Mouse (Mus musculus) liver, embryonic 14.5 days (tissue): ENCODE data around the gene Nfia. TPM values are rescaled to one million over a fixed set of nuclear protein-coding genes. Genes with fewer than 3 reads are reported as not detected.

Source experiments
- ATAC-seq: fragments of 200-750 bp; cut with Nextera tagmentation; 2 replicates; pipeline ENCODE4 v1.8.0; 2017; ENCODE audit warnings: moderate number of reproducible peaks, mild to moderate bottlenecking, moderate library complexity; ENCODE audit not compliant: insufficient read depth
- DNase-seq, 3 experiments: peaks; one replicate each; pipeline ENCODE4 v3.0.0-alpha.2; 2012 to 2013; ENCODE audit warnings: low read depth in 3 of 3, low spot score in 3 of 3
- H3K27ac ChIP-seq: fragments of 300-500 bp; sonication (generic); 2 replicates; pipeline ENCODE4 v1.5.1; 2014; ENCODE audit warnings: moderate library complexity, mild to moderate bottlenecking, control low read depth, inconsistent platforms
- H3K27me3 ChIP-seq: fragments of 300-500 bp; sonication (generic); 2 replicates; pipeline ENCODE4 v1.6.1; 2014; ENCODE audit warnings: mild to moderate bottlenecking, low read length, moderate library complexity; ENCODE audit not compliant: control insufficient read depth, insufficient read depth
- H3K36me3 ChIP-seq: fragments of 300-500 bp; sonication (generic); replicated peaks from 2 replicates; pipeline ENCODE4 v1.6.1; 2014; ENCODE audit warnings: low read depth; ENCODE audit not compliant: control insufficient read depth, insufficient read depth
- H3K4me1 ChIP-seq, 2 experiments: fragments of 200-500 bp in 1 of 2; fragments of 300-500 bp in 1 of 2; sonication (generic) in 1 of 2; replicated peaks; 2 replicates each; pipeline ENCODE4 v1.6.1; 2012 to 2014; ENCODE audit warnings: antibody characterized with exemption in 1 of 2, inconsistent platforms in 1 of 2, low read length in 1 of 2; ENCODE audit not compliant: control insufficient read depth in 2 of 2, insufficient read depth in 2 of 2
- H3K4me2 ChIP-seq: fragments of 300-500 bp; sonication (generic); 2 replicates; pipeline ENCODE4 v1.6.1; 2014; ENCODE audit warnings: low read depth, mild to moderate bottlenecking, control low read depth, moderate library complexity
- H3K4me3 ChIP-seq, 2 experiments: fragments of 200-500 bp in 1 of 2; fragments of 300-500 bp in 1 of 2; sonication (generic) in 1 of 2; 2 replicates each; pipeline ENCODE4 v1.5.1; 2012 to 2014; ENCODE audit warnings: low read depth in 2 of 2, low read length in 2 of 2, mild to moderate bottlenecking in 2 of 2, control low read depth in 1 of 2, inconsistent platforms in 1 of 2, moderate library complexity in 1 of 2; ENCODE audit not compliant: insufficient read depth in 1 of 2
- H3K9ac ChIP-seq: fragments of 300-500 bp; sonication (generic); replicated peaks from 2 replicates; pipeline ENCODE4 v1.6.1; 2014; ENCODE audit warnings: mild to moderate bottlenecking, control low read depth, moderate library complexity
- H3K9me3 ChIP-seq: fragments of 300-500 bp; sonication (generic); 2 replicates; pipeline ENCODE4 v1.6.1; 2016; ENCODE audit warnings: low read length, mixed read lengths; ENCODE audit not compliant: control insufficient read depth
- CTCF ChIP-seq: IDR thresholded peaks from 2 replicates; pipeline ENCODE4 v1.5.1; 2016; ENCODE audit warnings: antibody characterized with exemption, low read depth, control low read depth
- EP300 ChIP-seq: IDR thresholded peaks from 2 replicates; pipeline ENCODE4 v1.6.1; 2016; ENCODE audit warnings: antibody characterized with exemption, low read depth
- WGBS: fragments of 180-500 bp; shearing (Covaris S2); extraction: QIAGEN DNeasy Blood & Tissue Kit; methylation state at CpG from one replicate; pipeline ENCODE4 v1.1.7; 2014; ENCODE audit not compliant: insufficient replicate concordance; 5-methylcytosine and 5-hydroxymethylcytosine counted together
- polyA plus RNA-seq, 2 experiments: library from polyadenylated mRNA; depleted of rRNA in 1 of 2; stranded (reverse) in 1 of 2; unstranded in 1 of 2; fragments of >200 nt; fragmentation: Nextera tagmentation in 1 of 2; extraction: Ambion mirVana in 1 of 2; gene quantifications; 2 replicates each; pipeline versions ENCODE4 v1.2.1 to v1.2.3; 2012 to 2014

Gene Nfia
- polyA plus RNA-seq, 2 experiments: 1.0 to 2.6 TPM

DNA sequence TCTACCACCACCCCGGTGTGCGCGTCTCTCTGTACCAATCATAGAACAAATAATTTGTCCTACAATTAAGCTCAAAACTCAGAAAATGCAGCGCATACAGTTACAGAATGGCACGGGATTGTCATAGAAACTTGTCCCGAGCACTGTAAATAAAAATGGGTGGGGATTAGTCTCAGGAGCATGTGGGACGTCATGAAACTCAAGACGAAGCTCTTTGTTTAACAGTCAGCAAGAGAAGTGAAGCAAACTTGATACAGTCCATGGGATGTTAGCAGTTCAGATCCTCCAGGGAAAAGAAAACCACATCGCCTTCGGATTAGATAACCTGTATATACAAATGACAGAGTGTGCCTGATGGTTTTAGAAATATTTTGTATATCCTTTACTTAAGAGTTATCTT is 24.0 kb downstream of the Nfia start:
- WGBS: 71% methylated on average over 10 of the region's 10 CpGs

GRCm38 (mm10) chr4:97803791-97804190 is 31.3 kb downstream of the Nfia start:
- H3K4me3 ChIP-seq: no peak overlapping the region
- no peak overlapping the region for H3K9ac ChIP-seq
- H3K4me2 ChIP-seq: no peak overlapping the region
- H3K4me1 ChIP-seq: no peaks in the 10 kb centered on the region
- no peak overlapping the region for H3K27ac ChIP-seq
- no peak for TF ChIP-seq EP300
- ATAC-seq: no peak
- H3K36me3 ChIP-seq: no peaks in the 10 kb centered on the region
- WGBS: 58% methylated on average over 3 of the region's 3 CpGs
- H3K9me3 ChIP-seq: no peaks in the 10 kb centered on the region
- DNase-seq: no peak
- H3K27me3 ChIP-seq: no peaks in the 10 kb centered on the region

More for the DNA sequence above, 24.0 kb downstream of the Nfia start:
- ATAC-seq (no peak), DNase-seq (no peak)
- H3K9me3 ChIP-seq: no peaks in the 10 kb centered on the region
- no peak overlapping the region for H3K4me2 ChIP-seq
- H3K9ac ChIP-seq: no peak overlapping the region
- no peak overlapping the region for H3K4me3 ChIP-seq
- H3K27ac ChIP-seq: no peak overlapping the region
- no peaks in the 10 kb centered on the region for H3K4me1 ChIP-seq
- H3K36me3 ChIP-seq: no peaks in the 10 kb centered on the region
- no peak for TF ChIP-seq EP300
- no peak for TF ChIP-seq CTCF
- H3K27me3 ChIP-seq: no peaks in the 10 kb centered on the region

GRCm38 (mm10) chr4:97804638-97805037 is 32.1 kb downstream of the Nfia start:
- no peak overlapping the region for H3K27ac ChIP-seq
- no peaks in the 10 kb centered on the region for H3K36me3 ChIP-seq
- TF ChIP-seq CTCF: no peak
- no peak for TF ChIP-seq EP300
- no peaks in the 10 kb centered on the region for H3K27me3 ChIP-seq
- H3K4me1 ChIP-seq: peaks cover 0 to 3% of the 10 kb centered on the region in 2 experiments; a peak in 3 of 4 replicates
- WGBS: 61% methylated on average over 5 of the region's 5 CpGs
- H3K4me2 ChIP-seq: no peak overlapping the region
- no peak for ATAC-seq
- DNase-seq: no peak
- no peak overlapping the region for H3K9ac ChIP-seq
- no peak overlapping the region for H3K4me3 ChIP-seq
- no peaks in the 10 kb centered on the region for H3K9me3 ChIP-seq

GRCm38 (mm10) chr4:97805255-97805654 is 32.7 kb downstream of the Nfia start:
- no peak overlapping the region for H3K4me3 ChIP-seq
- H3K9me3 ChIP-seq: no peaks in the 10 kb centered on the region
- TF ChIP-seq CTCF (no peak), EP300 (no peak)
- 42% methylated on average over 2 of the region's 2 CpGs for WGBS
- no peaks in the 10 kb centered on the region for H3K27me3 ChIP-seq
- H3K27ac ChIP-seq: no peak overlapping the region
- ATAC-seq (no peak), DNase-seq (no peak)
- no peak overlapping the region for H3K4me2 ChIP-seq
- H3K9ac ChIP-seq: no peak overlapping the region
- H3K36me3 ChIP-seq: no peaks in the 10 kb centered on the region
- peaks cover 0 to 3% of the 10 kb centered on the region in 2 experiments; a peak in 3 of 4 replicates for H3K4me1 ChIP-seq

DNA sequence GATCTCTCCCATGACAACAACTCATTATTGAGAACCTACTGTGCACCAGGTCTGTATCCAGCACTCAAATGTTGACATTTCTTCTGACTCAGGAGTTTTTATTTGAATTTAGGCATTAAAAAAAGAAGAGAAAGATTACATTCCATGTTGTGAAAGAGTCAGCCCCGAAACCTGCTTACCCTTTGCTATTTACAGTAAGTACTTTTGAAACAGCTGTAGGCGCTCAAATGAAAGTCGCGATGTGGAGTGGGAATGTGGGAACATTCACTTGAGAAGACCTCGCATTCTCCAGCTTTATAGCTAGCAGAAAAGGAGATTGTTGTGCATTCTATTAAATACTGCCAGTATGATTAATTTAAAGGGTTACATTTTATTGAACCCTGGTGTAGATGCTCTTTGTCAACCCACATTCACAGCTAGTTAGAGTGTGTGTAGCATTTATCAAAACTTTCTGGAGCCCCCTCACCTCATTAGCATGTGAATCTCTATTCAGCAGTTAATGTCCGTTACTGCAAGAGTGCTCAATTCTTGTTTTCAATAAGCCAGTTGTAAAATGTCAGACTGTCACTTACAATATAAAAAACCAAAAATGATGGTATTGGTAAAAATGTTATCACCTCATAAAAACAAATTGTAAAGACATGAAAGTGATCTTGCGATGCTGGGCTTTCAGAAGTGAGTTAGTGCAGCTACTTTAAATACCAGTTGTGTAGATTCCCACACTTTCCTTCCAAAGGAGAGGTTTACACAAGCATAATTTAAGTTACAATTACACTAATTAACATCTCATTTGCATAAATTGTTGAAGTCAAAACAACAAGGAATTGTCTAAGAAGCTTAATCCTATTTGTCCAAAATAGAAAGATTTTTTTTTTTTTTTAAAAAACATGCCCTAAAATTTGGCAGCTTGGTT is 33.6 kb downstream of the Nfia start:
- DNase-seq (no peak), ATAC-seq (no peak)
- Histone ChIP-seq H3K36me3 (no peaks in the 10 kb centered on the region), H3K4me2 (no peak overlapping the region), H3K27ac (no peak overlapping the region), H3K4me1 (peaks cover 0 to 3% of the 10 kb centered on the region in 2 experiments; a peak in 3 of 4 replicates), H3K4me3 (no peak overlapping the region), H3K9me3 (no peaks in the 10 kb centered on the region), H3K27me3 (no peaks in the 10 kb centered on the region), H3K9ac (no peak overlapping the region)
- 67% methylated on average over 7 of the region's 7 CpGs for WGBS
- TF ChIP-seq CTCF: no peak
- no peak for TF ChIP-seq EP300
